Mouse (Mus musculus) megakaryocyte, adult 5-6 weeks (primary cell): ENCODE data around the gene Slc25a48. TPM values are rescaled to one million over a fixed set of nuclear protein-coding genes. Genes with fewer than 3 reads are reported as not detected.

Source experiments
- ATAC-seq: 2 replicates; pipeline ENCODE4 v1.8.0; 2016; ENCODE audit warnings: mild to moderate bottlenecking, inconsistent platforms; ENCODE audit not compliant: poor library complexity, severe bottlenecking
- total RNA-seq, 2 experiments: library from RNA; stranded (forward) in 1 of 2; stranded (reverse) in 1 of 2; fragments of 153-499, 151-499 nt in 1 of 2; fragments of 221-1000, 200-1000 nt in 1 of 2; gene quantifications; 2 replicates each; pipeline versions ENCODE4 v1.2.3 to v1.2.4; 2015 to 2017

The Slc25a48 gene
- total RNA-seq, 2 experiments from 2014 or later = not detected

DNA sequence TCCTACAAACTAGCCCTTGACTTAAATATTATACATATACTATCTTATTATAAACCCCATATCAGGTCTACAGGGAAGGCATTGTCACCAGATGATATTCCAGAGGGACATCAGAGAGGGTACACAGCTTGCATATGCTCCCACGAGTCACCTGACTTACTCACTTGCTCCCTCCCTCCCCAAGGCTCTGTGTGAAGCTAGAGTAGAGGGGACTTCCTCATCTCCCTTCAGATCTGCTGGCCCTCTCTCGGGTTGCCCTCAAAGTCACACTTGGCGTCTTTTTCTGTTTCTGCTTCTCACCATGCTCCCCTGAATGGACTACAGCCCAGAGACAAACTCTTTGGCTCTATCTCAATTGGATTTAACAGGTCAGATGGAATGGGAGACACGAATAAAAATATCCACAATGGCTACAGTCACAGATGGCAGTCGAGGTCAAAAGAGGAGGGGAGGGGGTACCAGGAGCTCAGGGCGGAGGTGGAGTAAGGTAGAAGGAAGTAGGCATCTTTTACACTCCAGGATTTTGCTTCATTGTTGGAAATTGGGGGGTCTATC, 63.8 kb downstream of the Slc25a48 start:
- no peak for ATAC-seq

GRCm38 (mm10) chr13:56506871-56507496, 68.8 kb downstream of the Slc25a48 start:
- peak; percentile 72 for ATAC-seq

- ATAC-seq = no peak
Observed at GRCm38 (mm10) chr13:56509796-56510195, 71.6 kb downstream of the Slc25a48 start.

DNA sequence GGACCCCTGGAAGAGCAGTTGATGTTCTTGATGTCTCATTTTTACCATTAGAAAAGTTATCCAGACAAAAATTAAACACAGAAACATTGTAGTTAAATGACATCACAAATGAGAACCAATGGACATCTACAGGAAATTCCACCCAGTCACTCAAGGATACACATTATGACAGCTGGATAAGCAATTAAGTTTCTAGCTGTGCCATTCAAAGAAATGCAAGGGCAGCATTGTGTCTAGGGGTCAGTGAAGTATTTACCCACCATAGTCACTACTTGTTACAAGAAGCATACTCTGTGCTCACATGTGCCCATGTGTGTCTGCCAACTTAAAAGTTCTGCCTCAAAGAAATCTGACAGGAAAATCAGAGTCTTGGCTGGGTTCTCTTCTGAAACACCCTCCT, 75.4 kb downstream of the Slc25a48 start:
- no peak for ATAC-seq

DNA sequence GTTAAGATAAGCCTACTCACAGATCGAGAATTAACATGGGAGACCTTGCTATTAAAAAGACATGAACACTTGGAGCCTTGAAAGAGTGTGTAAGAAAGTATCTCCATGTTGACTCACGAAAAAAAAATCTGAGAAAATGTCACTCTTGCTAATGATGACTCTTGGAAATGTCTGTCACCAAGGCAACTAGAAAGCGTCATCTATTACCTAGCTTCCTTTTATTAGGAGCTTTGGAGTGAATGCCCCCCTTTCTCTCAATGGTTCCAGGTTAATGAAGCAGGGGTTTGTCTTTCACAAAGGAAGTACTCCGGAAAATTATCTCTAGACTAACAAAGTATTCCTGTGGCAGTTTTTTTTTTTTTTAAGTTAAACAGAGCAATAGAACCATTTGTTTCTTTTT, 78.2 kb downstream of the Slc25a48 start:
- no peak for ATAC-seq

DNA sequence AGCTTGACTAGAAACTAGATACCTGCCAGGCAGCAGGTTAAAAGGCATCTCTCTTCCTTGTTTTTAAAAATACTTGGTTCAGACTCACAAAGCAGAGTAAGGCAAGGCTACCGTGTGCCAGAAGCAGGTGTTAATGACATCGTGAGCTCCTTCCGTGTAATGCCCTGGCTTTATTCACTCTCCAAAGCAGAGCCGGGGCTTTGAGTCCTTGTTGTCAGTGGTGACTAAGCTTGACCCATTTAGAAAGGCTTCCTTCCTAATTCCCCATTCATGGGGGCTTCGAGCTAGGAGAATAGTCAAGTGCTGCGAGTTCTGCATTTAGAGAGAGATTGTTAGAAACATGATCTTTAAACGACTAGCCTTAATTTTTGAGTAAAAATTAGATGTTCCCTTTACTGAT, 78.7 kb downstream of the Slc25a48 start:
- ATAC-seq = no peak

DNA sequence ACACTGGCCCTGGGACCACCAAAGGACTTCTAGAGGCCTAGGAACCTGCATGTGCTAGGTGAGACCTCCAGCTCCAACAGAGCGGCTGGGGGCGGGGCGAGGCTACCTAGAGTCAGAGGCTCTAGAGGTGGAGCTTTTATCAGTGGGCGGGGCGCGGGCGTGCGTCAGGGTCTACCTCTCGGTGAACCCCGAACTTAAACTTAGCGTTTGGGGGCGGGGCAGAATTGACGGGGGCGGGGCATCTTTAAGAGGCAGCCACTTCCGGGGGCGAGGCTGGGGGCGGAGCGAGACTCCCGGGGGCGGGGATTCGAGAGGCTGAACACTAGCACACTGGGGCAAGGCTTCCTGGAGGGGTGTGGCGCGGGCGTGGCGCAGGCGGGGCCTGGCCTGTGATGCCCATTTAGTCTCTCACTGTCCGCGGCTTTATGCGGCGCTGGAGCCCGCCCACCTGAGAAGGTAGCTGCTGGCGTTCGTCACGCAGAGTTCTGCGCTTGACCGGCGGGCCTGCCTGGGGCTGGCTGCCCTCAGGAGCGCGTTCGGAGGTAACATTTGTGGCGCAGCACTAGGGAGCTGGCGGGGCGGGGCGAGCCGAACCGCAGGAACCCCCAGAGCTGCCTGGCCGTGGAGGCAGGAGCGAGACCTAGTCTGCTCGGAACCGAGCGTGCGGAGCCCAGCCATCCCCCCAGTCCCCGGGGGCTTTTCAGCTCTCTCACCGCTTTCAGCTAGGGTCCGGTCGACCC, 84.1 kb downstream of the Slc25a48 start, which contains the start of gene Fbxl21:
TSS of gene Fbxl21 (plus strand) at position 392 of the 740 bp plus-strand sequence.
- peak; percentile 99 for ATAC-seq

GRCm38 (mm10) chr13:56522821-56523167, 84.6 kb downstream of the Slc25a48 start:
- no peak for ATAC-seq

Other genes with a start within 250 kb of the Slc25a48 start
- gene Neurog1, start 186.2 kb upstream of the Slc25a48 start, total RNA-seq (2015) = not detected in 2 replicates
- gene Neurog1, start 186.2 kb upstream of the Slc25a48 start, total RNA-seq (2017) = not detected in 2 replicates
- gene Cxcl14, start 141.8 kb upstream of the Slc25a48 start, total RNA-seq (2015) = 0.14 and 0.78 TPM in 2 replicates
- 0.11 and 0.28 TPM in 2 replicates for gene Cxcl14, start 141.8 kb upstream of the Slc25a48 start, total RNA-seq (2017)
- not detected in 2 replicates for gene Gm3045, start 11.8 kb upstream of the Slc25a48 start, total RNA-seq (2015)
- gene Gm3045, start 11.8 kb upstream of the Slc25a48 start, total RNA-seq (2017) = not detected in 2 replicates
- gene Il9, start 43.9 kb downstream of the Slc25a48 start, total RNA-seq (2015) = not detected in 2 replicates
- gene Il9, start 43.9 kb downstream of the Slc25a48 start, total RNA-seq (2017) = not detected in 2 replicates
- gene Fbxl21, start 84.1 kb downstream of the Slc25a48 start, total RNA-seq (2015) = not detected in 2 replicates
- gene Fbxl21, start 84.1 kb downstream of the Slc25a48 start, total RNA-seq (2017) = not detected in 2 replicates
- gene Lect2, start 110.1 kb downstream of the Slc25a48 start, total RNA-seq (2015) = not detected in 2 replicates
- gene Lect2, start 110.1 kb downstream of the Slc25a48 start, total RNA-seq (2017) = not detected in 2 replicates
- 321 and 326 TPM in 2 replicates for gene Tgfbi, start 171.2 kb downstream of the Slc25a48 start, total RNA-seq (2015)
- gene Tgfbi, start 171.2 kb downstream of the Slc25a48 start, total RNA-seq (2017) = 505 and 532 TPM in 2 replicates